Mouse (Mus musculus) spleen, embryonic (tissue): ENCODE results near the gene Stil.

Source experiments
- CTCF ChIA-PET: fragments of 350-600 bp; sonication (Branson Sonifier 250); formaldehyde crosslinking; loops from one replicate; lab custom pipeline; 2022; lab: Charles Lee

Stil gene

GRCm38 (mm10) chr4:115078892-115079820 lies 79.2 kb downstream of the Stil start:
- CTCF ChIA-PET = no interaction called here

- CTCF ChIA-PET = no interaction called here
Measured at GRCm38 (mm10) chr4:115079821-115080349, 79.9 kb downstream of the Stil start.

DNA sequence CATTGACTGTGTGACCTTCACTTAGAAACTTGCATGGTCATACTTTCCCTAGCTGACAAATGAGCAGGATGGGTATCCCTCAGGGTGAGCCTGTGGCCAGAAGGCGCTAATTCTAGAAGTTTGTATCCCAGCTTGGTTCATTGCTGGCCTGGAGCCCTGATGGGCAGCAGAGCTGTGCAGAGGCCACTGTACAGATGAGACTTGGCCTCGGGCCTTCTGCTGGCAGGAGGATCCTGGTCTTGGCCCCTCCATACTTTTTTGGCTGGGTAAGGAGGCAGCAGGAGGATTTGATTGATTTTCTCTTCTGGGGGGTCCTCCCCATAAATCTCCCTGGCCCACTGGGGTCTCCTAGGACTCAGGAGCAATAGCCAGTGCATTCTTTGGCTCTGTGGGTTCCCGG lies 83.1 kb downstream of the Stil start:
- CTCF ChIA-PET = no interaction called here

GRCm38 (mm10) chr4:115085522-115086095 lies 85.7 kb downstream of the Stil start:
- CTCF ChIA-PET = interaction anchor here (0.6 to 1.1 kb wide), 2 partner anchors 9 to 12 kb away, joined by 3 read pairs; no protein-coding TSS in a partner anchor

DNA sequence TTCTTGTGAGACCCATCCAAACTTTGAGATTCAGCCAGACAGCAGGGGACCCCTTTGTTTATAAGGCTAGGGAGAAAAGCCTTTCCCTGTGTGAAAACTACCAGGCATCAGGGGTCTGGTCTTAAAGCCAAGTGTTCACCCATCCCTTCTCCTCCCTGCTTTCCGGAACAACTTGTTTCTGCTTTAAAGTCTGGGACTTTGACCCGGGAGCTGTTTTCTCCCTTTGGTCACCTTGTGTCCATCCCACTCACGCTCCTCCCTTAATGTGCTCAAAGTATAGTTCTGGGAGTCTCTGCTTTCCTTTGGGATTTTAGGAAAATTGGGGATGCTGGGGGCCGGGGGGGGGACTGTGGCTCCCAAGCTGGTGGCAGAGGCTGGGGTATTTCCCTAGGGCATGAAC lies 86.3 kb downstream of the Stil start:
- CTCF ChIA-PET = interaction anchor here (1.1 kb wide), 1 partner anchor 12 kb away, joined by 3 read pairs; no protein-coding TSS in a partner anchor

GRCm38 (mm10) chr4:115086763-115087415 lies 86.9 kb downstream of the Stil start:
- CTCF ChIA-PET = no interaction called here

DNA sequence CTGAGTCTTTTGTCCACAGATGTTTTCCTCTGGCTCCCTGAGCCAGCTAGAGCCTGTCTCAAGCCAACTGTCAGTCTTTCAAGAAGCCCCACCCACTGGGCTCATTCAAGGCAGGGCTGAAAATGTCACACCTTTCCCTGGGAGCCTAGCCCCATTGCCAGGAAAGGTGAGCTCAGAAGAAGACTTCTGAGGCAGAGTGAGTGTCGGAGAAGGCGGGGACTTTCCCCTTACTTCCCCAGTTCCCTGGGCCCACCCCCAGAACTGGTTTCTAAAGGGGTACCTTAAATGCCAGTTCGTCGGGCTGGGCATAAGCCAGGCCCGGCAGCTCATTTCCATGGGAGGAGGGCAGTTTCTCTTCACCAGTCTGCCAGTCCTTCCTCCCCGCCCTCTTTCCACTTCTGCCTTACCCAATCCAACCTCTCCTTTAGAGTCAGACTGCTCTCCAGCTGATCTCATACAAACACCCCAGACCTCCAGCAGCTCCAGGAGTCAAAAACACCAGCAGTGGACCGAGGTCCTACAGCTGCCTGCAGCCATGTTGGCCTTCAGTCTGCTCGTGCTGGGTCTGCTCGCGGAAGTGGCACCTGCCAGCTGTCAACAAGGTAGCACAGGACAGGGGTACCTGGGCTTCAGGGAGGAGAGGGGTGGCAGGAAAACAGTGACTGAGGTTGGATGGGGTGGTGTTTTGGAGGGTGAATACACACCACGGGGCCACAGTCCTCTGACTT lies 88.8 kb downstream of the Stil start, which contains the start of gene Pdzk1ip1:
TSS of gene Pdzk1ip1 (plus strand) at position 98 of the 728 bp plus-strand sequence.
- CTCF ChIA-PET = no interaction called here

- CTCF ChIA-PET = interaction anchor here (0.6 kb wide), 1 partner anchor 662 kb away, joined by 4 read pairs; no protein-coding TSS in a partner anchor
Measured at GRCm38 (mm10) chr4:115090592-115090991, 90.6 kb downstream of the Stil start.

DNA sequence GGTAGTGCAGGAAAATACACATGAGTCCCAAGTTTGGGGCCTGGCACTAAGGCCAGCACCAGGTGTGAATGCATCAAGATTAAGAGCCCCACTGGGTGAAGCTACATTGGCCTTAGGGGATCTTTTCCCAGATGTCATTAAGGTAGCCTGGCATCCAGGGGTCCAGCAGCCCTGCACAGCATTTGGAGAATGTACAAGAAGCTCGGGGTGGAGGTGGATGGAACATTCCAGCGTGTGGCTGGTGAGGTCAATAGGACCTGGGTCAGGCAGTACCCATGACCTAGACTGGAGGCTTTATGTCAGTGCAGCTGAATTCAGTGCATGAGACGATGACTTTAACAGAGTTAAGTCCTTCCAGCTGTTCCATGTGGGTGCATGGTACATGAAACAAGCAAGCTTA lies 91.8 kb downstream of the Stil start:
- CTCF ChIA-PET = no interaction called here
